Mouse (Mus musculus) bone marrow macrophage, adult 2 months (primary cell): ENCODE measurements around the gene Inip.

Experiments
- CTCF ChIP-seq: IDR thresholded peaks from 2 replicates; pipeline ENCODE4 v1.5.1; 2012; ENCODE audit warnings: low read depth, mild to moderate bottlenecking, low read length, moderate library complexity
- POLR2A ChIP-seq: IDR thresholded peaks from 2 replicates; pipeline ENCODE4 v1.6.1; 2012; ENCODE audit warnings: mild to moderate bottlenecking, low read depth, low read length, borderline replicate concordance

DNA sequence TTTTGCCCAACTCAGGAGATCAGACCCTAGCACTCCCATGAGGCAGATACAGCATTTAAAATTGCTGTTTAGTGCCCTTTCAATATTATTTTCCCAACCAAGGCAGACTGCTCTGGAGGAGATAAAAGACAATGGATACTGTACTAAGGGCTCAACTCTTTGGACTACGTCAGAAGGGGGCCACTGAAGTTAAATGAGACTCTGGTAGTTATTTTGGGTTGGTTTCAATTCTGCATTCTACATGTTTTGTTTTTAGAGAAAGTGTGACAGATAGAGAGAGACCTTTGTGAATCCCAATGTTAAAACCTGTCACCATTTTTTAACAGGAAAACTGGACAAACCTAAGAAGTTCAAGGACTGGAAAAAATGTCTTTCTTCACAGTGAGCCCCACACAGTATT is 3.4 kb upstream of the Inip start:
- TF ChIP-seq CTCF (no peak), POLR2A (no peak)
